Mouse (Mus musculus) cerebellum, adult 2 months (tissue): ENCODE results near the gene Sel1l3. TPM values are rescaled to one million over a fixed set of nuclear protein-coding genes. Genes with fewer than 3 reads are reported as not detected.
A peak's percentile ranks its signal among the peaks of the same experiment; 100 is the strongest.

Source experiments
- DNase-seq, 2 experiments: peaks; one replicate each; pipeline ENCODE4 v3.0.0; 2021
- H3K27ac ChIP-seq: fragments of 200-500 bp; 2 replicates; pipeline ENCODE4 v1.5.1; 2012; ENCODE audit warnings: low read length, control low read depth, inconsistent platforms; ENCODE audit not compliant: insufficient read depth
- H3K27me3 ChIP-seq: fragments of 200-500 bp; 2 replicates; pipeline ENCODE4 v1.6.1; 2012; ENCODE audit warnings: inconsistent platforms, mild to moderate bottlenecking, low read length, moderate library complexity; ENCODE audit not compliant: control insufficient read depth, insufficient read depth
- H3K4me1 ChIP-seq: fragments of 200-500 bp; 2 replicates; pipeline ENCODE4 v1.6.1; 2011; ENCODE audit warnings: low read length; ENCODE audit not compliant: control insufficient read depth, insufficient read depth
- H3K4me3 ChIP-seq: fragments of 200-500 bp; replicated peaks from 2 replicates; pipeline ENCODE3; 2011; ENCODE audit warnings: mild to moderate bottlenecking, low read depth, low read length, control low read depth; ENCODE audit not compliant: insufficient read depth
- CTCF ChIP-seq: fragments of 200-500 bp; IDR thresholded peaks from 2 replicates; pipeline ENCODE4 v1.5.1; 2011; ENCODE audit warnings: low read depth, mild to moderate bottlenecking, control low read depth, low read length, moderate library complexity, borderline replicate concordance; ENCODE audit not compliant: insufficient read depth
- POLR2A ChIP-seq: fragments of 200-500 bp; IDR thresholded peaks from 2 replicates; pipeline ENCODE4 v1.6.1; 2011; ENCODE audit warnings: low read length, control low read depth, borderline replicate concordance; ENCODE audit not compliant: insufficient read depth
- WGBS: fragments of 180-500 bp; shearing (Covaris S2); methylation state at CpG from one replicate; pipeline ENCODE4 v1.1.7; 2018; 5-methylcytosine and 5-hydroxymethylcytosine counted together
- polyA plus RNA-seq: library from polyadenylated mRNA; depleted of rRNA; stranded (reverse); fragments of >200 nt; gene quantifications from 2 replicates; pipeline ENCODE4 v1.2.3, GENCODE M21; 2012

Sel1l3 gene
- polyA plus RNA-seq, 1 experiment = 70.8 TPM

DNA sequence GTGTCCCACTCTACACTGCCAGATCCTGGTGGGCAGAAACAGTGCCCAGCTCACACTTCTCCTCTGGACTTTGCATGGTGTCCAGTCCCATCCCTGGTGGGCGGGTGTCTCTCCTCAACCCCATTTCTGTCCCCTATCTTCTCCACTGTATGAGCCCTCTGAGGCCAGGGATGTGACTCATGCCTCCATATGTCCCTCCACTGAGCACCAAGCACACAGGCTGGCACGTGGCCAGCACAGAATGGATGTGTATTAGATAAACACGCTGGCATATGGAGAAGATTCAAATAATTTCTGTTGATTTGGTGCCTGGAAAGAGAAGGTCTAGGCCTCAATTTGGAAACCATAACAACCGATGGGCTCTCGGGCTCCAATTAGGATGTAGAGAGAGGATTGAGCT is 71.1 kb downstream of the Sel1l3 start:
- DNase-seq = peak; percentile 87 to 95
- H3K4me1 ChIP-seq = peaks cover 44% of the 10 kb centered on the region
- TF ChIP-seq CTCF = no peak
- TF ChIP-seq POLR2A = 0 out of 2 replicates have a peak, but pooled peaks have one; percentile 13
- no peak overlapping the region for H3K4me3 ChIP-seq
- peak overlapping the region; percentile 72 for H3K27ac ChIP-seq
- no peaks in the 10 kb centered on the region for H3K27me3 ChIP-seq
- 13% methylated on average over 5 of the region's 5 CpGs for WGBS

DNA sequence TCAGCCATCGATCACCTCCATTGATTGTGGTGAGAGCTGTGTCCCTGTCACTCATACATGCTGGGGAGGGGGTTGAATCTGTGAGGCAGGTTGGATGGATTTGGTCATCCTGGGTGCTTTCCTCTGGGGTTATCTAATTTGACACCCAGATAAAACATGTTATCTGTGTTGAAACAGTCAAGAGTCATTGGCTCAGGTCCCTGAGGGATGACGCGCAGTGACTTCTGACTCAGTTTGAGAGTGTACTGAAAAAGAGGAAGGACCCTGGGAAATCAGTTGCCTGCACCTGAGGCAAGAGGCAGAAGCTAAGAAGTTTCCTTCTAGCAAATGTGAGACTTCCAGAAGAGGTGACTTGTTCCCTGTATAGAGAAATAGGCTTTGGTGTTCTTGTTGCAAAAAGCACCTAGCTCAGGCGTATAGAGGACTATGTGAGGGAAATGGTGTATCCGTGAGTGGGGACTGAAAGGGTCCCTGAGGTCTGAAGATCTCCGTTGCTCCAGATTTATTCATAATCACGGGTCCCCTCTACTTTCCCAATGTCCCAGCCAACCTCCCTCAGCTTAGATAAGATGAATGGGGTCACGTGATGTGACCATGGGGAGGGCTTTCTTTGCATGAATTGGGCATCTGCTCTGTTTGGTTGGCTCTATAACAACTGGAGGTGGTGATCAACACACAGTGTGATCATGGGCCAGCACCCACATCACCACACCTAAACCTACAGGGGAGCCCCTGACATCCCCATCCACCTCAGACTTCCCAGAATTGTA is 73.4 kb downstream of the Sel1l3 start:
- H3K27ac ChIP-seq = peak overlapping the region; percentile 46; the same call in 1 of the 2 replicates
- H3K4me1 ChIP-seq = peaks cover 34% of the 10 kb centered on the region
- H3K27me3 ChIP-seq = no peaks in the 10 kb centered on the region
- H3K4me3 ChIP-seq = no peak overlapping the region
- WGBS = 92% methylated on average over 8 of the region's 8 CpGs
- DNase-seq = no peak
- TF ChIP-seq POLR2A (no peak), CTCF (no peak)

DNA sequence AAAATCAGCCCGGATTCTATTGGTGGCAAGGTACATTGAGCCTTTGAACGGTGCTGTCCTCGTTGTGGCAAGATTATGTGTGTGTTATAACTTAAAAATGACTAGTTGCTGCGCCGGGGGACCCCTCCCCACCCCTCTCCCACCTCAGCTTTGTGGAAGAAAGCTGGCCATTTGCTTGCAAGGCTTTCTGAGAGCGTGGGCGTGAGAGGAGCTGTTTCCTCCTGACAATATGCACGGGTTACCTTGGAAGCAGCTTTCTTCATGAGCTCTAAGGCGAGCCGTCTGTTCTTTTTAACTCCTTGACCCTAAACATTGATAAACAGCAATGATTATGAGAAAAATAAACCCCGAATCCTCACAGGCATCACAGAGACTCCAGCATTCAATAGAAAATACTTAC is 74.2 kb downstream of the Sel1l3 start:
- no peak overlapping the region for H3K4me3 ChIP-seq
- H3K27me3 ChIP-seq = no peaks in the 10 kb centered on the region
- peaks cover 34% of the 10 kb centered on the region for H3K4me1 ChIP-seq
- H3K27ac ChIP-seq = peak overlapping the region; percentile 74
- WGBS = 49% methylated on average over 11 of the region's 11 CpGs
- TF ChIP-seq POLR2A (no peak), CTCF (no peak)
- no peak for DNase-seq

DNA sequence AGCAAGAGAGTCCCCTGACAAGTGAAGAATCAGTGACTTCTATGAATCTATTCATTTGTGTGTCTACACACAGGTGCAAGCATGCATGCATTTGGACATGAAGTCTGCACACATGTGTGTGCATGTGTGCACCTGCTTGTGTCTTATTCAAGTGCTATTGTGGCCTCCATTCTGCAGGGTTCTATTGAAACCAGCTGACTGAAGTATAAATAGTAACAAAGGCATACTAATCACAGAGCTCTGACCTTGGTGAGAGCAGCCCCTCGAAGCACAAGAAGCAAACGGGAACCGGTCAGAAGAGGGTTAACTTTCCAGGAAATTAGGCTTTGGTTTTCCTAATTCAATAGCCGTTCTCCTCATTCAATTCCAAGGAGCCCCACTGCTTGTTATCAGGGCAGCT is 74.6 kb downstream of the Sel1l3 start:
- Histone ChIP-seq H3K4me3 (no peak overlapping the region), H3K4me1 (peaks cover 34% of the 10 kb centered on the region), H3K27me3 (no peaks in the 10 kb centered on the region), H3K27ac (peak overlapping the region; percentile 74; the same call in 1 of the 2 replicates)
- no peak for DNase-seq
- TF ChIP-seq CTCF (no peak), POLR2A (no peak)
- WGBS = 41% methylated on average over 4 of the region's 4 CpGs

DNA sequence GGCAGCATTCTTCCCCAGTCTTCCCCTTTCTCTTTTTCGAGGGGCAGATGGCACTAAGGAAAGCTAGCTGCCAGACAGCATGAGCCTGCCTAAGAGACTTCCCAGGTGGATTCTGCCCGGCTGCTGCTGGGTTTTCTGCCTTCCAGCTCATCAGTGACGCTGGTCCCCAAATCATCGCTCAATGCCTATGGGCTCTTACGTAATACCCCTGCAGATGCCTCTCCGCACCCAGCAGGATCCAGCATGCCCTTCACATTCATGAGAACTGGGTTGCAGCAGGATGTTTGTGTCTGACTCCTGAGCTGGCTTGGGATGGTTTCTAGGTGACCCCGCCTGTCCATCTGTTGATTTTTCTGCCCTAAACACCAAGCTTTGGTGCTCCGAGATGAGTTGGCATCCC is 75.7 kb downstream of the Sel1l3 start:
- Histone ChIP-seq H3K4me3 (no peak overlapping the region), H3K27me3 (no peaks in the 10 kb centered on the region), H3K27ac (peak overlapping the region; percentile 85), H3K4me1 (peaks cover 30% of the 10 kb centered on the region)
- WGBS = 13% methylated on average over 8 of the region's 8 CpGs
- TF ChIP-seq CTCF (no peak), POLR2A (no peak)
- DNase-seq = peak; percentile 79 to 85

DNA sequence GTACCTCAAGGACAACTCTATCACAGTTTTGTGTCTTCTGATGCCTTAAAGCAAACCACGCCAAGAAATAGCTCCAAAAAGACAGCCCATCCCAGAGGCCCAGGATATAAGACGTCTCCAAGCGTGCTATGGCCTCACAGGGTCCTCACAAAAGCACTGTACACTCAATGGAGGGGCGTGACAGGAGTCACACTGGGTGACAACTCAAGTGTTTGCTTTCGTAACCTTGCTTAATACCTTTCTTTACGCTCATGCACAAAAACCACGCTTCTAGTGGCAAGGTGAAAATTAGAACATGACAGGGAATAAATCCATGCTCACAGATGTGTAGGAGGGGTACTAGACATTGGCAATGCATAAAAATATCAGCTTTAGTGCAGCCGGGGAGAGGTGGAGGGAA is 77.7 kb downstream of the Sel1l3 start:
- H3K27me3 ChIP-seq = no peaks in the 10 kb centered on the region
- no peak overlapping the region for H3K4me3 ChIP-seq
- 82% methylated on average over 8 of the region's 8 CpGs for WGBS
- H3K4me1 ChIP-seq = peaks cover 16% of the 10 kb centered on the region
- H3K27ac ChIP-seq = peak overlapping the region; percentile 55
- no peak for DNase-seq
- no peak for TF ChIP-seq CTCF
- no peak for TF ChIP-seq POLR2A

DNA sequence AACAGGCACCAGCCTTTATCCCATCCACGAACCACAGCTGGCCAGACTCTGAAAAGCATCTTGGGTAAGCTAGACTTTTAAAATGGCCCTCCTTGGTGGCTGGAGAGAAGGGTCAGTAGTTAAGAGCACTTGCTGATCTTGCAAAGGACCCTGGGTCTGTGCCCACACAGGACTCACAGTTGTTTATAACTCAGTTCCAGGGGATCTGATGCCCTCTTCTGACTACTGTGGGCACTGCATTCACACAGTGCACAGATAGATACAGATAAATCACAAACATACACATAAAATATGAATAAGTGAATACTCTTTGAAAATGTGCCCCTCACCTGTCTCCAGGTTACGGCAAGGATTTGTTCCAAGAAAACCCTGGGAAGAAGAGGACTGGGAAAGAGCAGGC is 79.7 kb downstream of the Sel1l3 start:
- H3K27ac ChIP-seq = no peak overlapping the region
- H3K27me3 ChIP-seq = no peaks in the 10 kb centered on the region
- H3K4me3 ChIP-seq = no peak overlapping the region
- no peak for TF ChIP-seq CTCF
- TF ChIP-seq POLR2A = no peak
- DNase-seq = no peak
- 99% methylated on average over 2 of the region's 2 CpGs for WGBS
- H3K4me1 ChIP-seq = peaks cover 13% of the 10 kb centered on the region

DNA sequence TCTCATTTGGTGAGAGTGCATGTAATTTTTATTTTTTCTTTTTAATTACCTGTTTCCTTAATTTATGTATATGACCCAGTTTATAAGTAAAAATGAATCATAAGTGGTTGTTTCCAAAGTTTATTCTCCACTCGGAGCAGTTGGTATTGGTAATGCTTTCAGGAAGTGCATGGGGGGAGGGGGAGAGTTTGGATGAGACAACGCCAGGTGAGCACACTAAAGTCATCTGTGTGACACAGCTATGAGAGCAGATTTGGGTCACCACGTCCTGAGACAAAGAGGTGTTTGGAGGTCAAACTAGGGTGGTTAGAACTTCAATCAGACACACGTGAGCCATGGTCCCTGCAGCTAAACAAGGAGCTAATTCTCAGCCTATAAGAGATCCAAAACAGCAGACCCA is 89.0 kb downstream of the Sel1l3 start:
- DNase-seq = no peak
- peaks cover 10% of the 10 kb centered on the region for H3K4me1 ChIP-seq
- no peak overlapping the region for H3K4me3 ChIP-seq
- no peak overlapping the region for H3K27ac ChIP-seq
- H3K27me3 ChIP-seq = no peaks in the 10 kb centered on the region
- TF ChIP-seq CTCF = no peak
- TF ChIP-seq POLR2A = no peak
- WGBS = 50% methylated on average over 4 of the region's 4 CpGs
